Mouse (Mus musculus) 3134 (cell line): ENCODE measurements around the gene Btd.
A peak's percentile ranks its signal among the peaks of the same experiment; 100 is the strongest.
"Not testable (repeated sequence)": the region's sequence is repeated elsewhere in the genome, so short reads cannot be mapped to it uniquely, and the experiment has no call there.

Experiments used
- DNase-seq: peaks from one replicate; pipeline ENCODE4 v3.0.0-alpha.2; 2011; ENCODE audit warnings: low spot score; ENCODE audit not compliant: insufficient read length; ENCODE audit errors: extremely low read depth

The Btd gene

GRCm38 (mm10) chr14:31640890-31641505 lies at the start of gene Btd, which contains the start of gene Hacl1:
Btd (plus strand) TSS chr14:31641028.
Hacl1 (minus strand) TSS chr14:31641286.
- DNase-seq = peak; percentile 98

DNA sequence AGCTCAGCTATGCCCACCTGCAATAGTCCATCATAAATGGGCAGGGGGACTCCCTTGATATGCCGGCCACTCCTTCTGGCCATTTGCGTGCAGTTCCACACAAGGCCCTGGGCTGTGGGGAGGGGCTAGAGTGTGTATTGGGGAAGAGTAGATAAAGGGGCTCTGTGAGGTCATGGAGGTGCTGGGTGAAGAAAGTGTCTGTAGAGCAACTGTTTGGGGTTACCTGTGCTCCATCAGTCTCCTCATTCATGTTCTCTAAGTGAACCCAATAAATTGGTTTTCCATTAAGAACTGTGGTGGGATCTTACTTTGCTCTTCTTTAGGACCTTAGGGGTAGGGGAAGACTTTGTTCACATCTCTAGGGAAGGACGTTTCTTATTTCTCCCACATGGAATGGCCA lies 49.6 kb upstream of the Btd start, which contains the start of gene Colq:
Gene Colq (minus strand): TSS at position 101 of the 400 bp plus-strand sequence.
- DNase-seq = no peak

GRCm38 (mm10) chr14:31593036-31593435 lies 47.8 kb upstream of the Btd start:
- no peak for DNase-seq

- DNase-seq = no peak
Measured at GRCm38 (mm10) chr14:31594693-31595092, 46.1 kb upstream of the Btd start.

DNA sequence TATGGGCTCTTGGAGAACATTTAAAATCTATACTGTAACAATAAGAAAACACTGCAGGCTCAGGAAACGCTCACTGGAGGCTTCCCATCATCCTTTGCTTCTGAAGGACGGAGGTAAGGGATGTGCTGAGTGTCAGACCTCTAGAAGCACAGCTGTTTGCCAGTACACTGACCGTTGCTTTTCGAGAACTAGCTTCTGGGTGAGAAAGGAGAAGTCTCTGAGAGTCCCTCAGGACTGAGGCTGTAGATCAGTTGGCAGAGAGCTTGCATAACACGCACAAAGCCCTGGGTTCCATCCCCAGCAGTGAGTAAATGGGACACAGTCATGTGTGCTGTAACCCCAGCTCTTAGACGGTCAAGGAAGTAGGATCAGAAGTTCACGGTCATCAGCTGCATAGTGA lies 44.4 kb upstream of the Btd start:
- no peak for DNase-seq

DNA sequence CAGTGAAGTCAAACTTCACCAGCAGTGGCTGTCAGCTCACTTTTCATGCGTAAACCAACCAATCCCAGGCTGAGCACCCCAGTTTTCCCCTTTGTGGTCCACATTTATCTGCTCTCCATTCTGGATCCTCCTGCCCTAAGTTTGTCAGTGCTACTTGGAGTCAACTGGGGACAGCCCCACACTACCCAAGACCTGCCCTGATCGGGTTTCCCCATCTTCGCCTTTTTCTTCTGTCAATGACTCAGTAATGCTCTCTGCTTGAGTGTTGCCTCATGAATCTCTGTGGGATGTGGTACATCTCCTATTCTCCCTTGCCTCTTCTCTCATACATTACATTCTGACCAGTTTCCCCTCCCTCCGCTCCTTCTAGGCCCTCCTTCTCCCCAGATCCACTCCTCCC lies 43.4 kb upstream of the Btd start:
- no peak for DNase-seq

- no peak for DNase-seq
Measured at GRCm38 (mm10) chr14:31601908-31602615, 38.8 kb upstream of the Btd start.

GRCm38 (mm10) chr14:31602616-31602979 lies 38.2 kb upstream of the Btd start:
- not testable (repeated sequence) for DNase-seq

DNA sequence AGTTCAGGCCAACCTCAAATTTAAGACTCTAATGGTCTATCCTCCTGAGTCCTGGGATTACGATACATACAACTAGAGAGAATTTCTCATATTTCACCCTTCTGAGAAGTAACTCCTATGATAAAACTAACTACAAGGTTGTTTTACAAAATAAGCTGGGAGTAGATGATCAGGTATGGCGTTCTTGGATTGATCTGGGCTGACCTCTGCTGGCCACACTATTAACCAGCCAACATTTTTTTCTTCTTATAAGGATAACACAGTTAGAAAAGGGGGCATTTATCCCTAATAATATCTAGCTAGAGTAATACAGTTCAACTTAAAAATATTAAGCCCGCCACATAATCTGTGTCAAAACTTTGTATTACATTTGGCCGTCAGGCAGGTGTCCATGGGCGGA lies 35.9 kb upstream of the Btd start:
- no peak for DNase-seq

DNA sequence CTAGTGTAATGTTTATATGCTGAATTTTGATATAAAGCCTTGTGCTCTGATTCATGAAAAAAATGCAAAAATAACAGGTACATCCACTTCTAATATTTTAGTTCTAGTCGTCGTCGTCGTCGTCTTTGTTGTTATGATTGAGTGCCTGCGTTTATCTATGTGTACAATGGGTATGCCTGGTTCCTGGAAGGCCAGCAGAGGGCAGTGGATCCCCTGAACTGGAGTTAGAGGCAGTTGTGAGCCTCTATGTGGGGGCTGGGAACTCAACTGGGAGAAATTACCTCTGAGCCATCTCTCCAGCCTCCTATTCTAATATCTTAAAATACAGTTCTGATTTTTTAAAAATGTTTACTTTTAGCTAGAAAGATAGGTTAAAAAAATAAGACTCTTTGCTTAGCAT lies 35.3 kb upstream of the Btd start:
- no peak for DNase-seq

- no peak for DNase-seq
Measured at GRCm38 (mm10) chr14:31611986-31612385, 28.8 kb upstream of the Btd start.

GRCm38 (mm10) chr14:31613671-31614070 lies 27.2 kb upstream of the Btd start:
- DNase-seq = peak; percentile 40

DNA sequence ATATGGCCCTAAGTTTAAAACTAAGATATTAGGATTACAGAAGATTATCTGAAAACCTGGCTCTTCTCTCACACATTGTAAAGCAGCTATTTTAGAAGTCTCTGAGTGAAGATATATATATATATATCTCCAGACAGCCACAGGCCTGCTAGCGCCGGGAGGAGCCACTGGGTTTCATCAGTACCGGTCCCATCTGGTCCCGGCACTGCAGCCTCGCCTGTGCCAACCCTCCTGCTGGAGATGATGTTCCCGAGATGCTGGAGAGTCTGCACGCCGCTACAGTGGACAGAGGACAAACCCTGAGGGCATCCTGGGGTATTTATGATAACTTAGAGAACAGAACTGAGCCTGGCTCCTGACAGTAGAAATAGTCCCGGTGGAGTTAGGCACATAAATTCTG lies 23.6 kb upstream of the Btd start:
- DNase-seq = no peak

GRCm38 (mm10) chr14:31617997-31618396 lies 22.8 kb upstream of the Btd start:
- no peak for DNase-seq

DNA sequence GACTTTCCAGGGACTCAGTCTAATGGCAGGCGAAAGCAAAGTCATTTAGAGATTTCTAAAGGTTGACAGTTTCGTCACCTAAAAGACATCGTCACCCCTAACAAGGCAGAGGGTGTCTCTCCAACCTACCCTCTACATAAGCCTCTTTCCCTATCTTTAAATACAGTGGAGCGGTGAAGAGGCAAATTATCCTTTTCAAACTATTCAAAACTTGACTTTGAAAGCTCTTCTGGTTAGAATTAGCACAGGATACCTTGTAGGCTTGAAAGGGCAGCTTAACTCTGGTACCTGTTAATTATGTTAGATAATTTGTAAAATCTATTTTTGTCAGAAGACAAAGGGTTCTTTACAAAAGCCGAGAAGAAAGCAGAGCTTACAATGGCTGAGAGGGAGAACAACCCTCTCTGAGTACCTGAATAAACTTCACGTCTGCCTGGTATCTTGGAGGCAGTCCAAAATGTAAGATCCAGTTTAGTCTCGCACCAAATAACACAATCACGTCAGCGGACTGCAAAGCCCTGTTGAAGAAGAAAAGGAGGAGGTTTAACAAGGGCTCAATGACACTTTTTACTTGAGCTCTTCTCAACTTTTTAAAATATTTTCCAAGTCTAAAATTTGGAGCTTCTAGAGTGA lies 20.1 kb upstream of the Btd start:
- DNase-seq = no peak

DNA sequence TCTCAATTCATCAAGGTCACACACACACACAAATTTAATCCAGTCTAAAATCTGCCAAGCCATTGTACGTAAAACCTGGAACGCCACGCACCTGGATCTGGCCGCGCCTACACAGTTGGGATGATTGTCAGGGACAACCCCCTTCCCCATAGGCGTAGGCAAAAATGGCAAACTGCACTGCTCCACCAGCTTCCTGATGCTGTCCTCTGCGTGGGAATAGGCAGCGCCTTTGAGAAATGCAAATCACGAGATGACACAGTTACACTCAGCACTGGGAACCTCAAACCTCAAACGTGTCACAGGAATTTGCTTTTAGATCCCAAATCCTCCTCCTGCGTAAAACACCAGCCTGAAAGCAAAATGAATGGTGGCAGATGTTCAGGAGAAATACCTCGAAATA lies 18.1 kb upstream of the Btd start:
- DNase-seq = no peak

DNA sequence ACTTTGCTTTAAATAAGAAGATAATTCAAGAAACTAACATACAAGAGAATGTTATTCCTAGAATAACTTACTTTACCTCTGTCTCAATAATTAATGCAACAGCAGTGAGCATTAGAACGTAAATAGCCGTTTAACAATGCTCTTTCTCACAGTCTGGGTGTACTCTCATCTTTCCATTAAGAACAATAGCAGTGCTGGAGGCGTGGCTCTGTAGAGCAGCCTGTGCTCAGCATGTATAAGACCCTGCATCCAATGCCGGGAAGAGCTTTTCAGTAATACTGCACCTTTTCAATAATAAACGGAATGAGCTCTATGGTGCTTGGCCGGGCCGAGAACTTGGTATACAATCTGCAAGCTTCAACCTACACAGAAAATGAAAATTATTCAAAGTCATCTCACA lies 10.2 kb upstream of the Btd start:
- DNase-seq = no peak

DNA sequence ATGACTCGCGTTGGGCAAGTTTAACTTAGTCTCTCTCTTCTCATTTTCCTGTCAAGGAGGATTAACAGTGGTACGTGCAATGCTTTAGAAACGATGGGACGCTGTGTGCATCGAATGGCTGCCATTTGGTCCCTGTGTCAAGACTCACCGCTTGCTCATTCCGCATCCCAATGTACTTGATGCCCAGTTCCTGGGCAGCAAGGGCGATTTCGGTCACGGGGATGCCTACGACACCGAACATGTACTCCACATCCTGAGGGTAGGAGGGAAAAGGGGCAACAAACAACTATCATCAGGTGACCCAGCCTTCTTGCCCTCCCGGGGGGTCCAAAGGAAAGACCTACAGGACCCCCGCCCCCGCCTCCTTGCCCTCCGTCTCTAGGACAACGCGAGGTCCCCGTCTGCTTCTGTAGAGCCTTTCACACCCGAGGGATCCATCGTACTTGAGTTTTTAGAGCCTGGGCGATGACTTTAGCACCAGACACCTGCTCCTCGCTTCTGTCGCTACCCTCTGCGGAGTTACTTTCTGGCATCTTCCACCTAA lies 410 bp upstream of the Btd start, which contains the start of gene Gm49387:
Gene Gm49387 (minus strand): TSS at position 533 of the 544 bp plus-strand sequence.
- no peak for DNase-seq

GRCm38 (mm10) chr14:31641506-31642155 lies 803 bp downstream of the Btd start:
- DNase-seq = no peak

GRCm38 (mm10) chr14:31644183-31644830 lies 3.5 kb downstream of the Btd start:
- no peak for DNase-seq
